Mouse (Mus musculus) liver, adult 2 months (tissue): Measurements from ENCODE around the gene Tyk2. TPM values are rescaled to one million over a fixed set of nuclear protein-coding genes. Genes with fewer than 3 reads are reported as not detected.

Source experiments
- DNase-seq: peaks from one replicate; pipeline ENCODE4 v3.0.0-alpha.2; 2011; ENCODE audit warnings: low read depth, low spot score; ENCODE audit errors: extremely low read depth
- H3K27ac ChIP-seq: fragments of 200-500 bp; replicated peaks from 2 replicates; pipeline ENCODE4 v1.5.1; 2012; ENCODE audit warnings: low read depth, mild to moderate bottlenecking, control low read depth, inconsistent platforms, low read length; ENCODE audit not compliant: insufficient read depth
- H3K27me3 ChIP-seq: fragments of 200-500 bp; 2 replicates; pipeline ENCODE4 v1.6.1; 2012; ENCODE audit warnings: mild to moderate bottlenecking, moderate library complexity, low read length, inconsistent platforms; ENCODE audit not compliant: control insufficient read depth, insufficient read depth
- H3K36me3 ChIP-seq: fragments of 200-500 bp; 2 replicates; pipeline ENCODE4 v1.6.1; 2012; ENCODE audit warnings: low read length, inconsistent platforms; ENCODE audit not compliant: control insufficient read depth, insufficient read depth
- H3K4me1 ChIP-seq: fragments of 200-500 bp; 2 replicates; pipeline ENCODE4 v1.6.1; 2011; ENCODE audit warnings: low read length; ENCODE audit not compliant: control insufficient read depth, insufficient read depth
- H3K4me3 ChIP-seq: fragments of 200-500 bp; 2 replicates; pipeline ENCODE4 v1.5.1; 2011; ENCODE audit warnings: low read depth, mild to moderate bottlenecking, control low read depth, low read length, moderate library complexity; ENCODE audit not compliant: insufficient read depth
- H3K79me2 ChIP-seq: fragments of 200-500 bp; 2 replicates; pipeline ENCODE4 v1.6.1; 2012; ENCODE audit warnings: inconsistent platforms, mild to moderate bottlenecking, low read length, moderate library complexity; ENCODE audit not compliant: control insufficient read depth, insufficient read depth
- H3K9ac ChIP-seq: fragments of 200-500 bp; 2 replicates; pipeline ENCODE4 v1.6.1; 2012; ENCODE audit warnings: low read depth, mild to moderate bottlenecking, control low read depth, inconsistent platforms, low read length
- CTCF ChIP-seq: fragments of 200-500 bp; IDR thresholded peaks from 2 replicates; pipeline ENCODE4 v1.5.1; 2011; ENCODE audit warnings: low read depth, low read length, control low read depth
- POLR2A ChIP-seq: fragments of 200-500 bp; IDR thresholded peaks from 2 replicates; pipeline ENCODE4 v1.6.1; 2011; ENCODE audit warnings: low read length, control low read depth; ENCODE audit not compliant: insufficient read depth; ENCODE audit errors: extremely low read depth
- WGBS: fragments of 180-500 bp; shearing (Covaris S2); methylation state at CpG from one replicate; pipeline ENCODE4 v1.1.7; 2018; 5-methylcytosine and 5-hydroxymethylcytosine counted together
- polyA plus RNA-seq: library from polyadenylated mRNA; depleted of rRNA; stranded (reverse); fragments of >200 nt; gene quantifications from 2 replicates; pipeline ENCODE4 v1.2.3, GENCODE M21; 2012
- total RNA-seq: library from RNA; depleted of rRNA; stranded (reverse); fragments of >200 nt; gene quantifications from 2 replicates; pipeline ENCODE4 v1.2.3, GENCODE M21; 2014

The Tyk2 gene
- total and polyA plus RNA-seq, 2 experiments = 9.3 to 21.0 TPM

GRCm38 (mm10) chr9:21164072-21164471 lies 33.0 kb upstream of the Tyk2 start:
- 3% methylated on average over 26 of the region's 26 CpGs for WGBS
- Histone ChIP-seq H3K9ac (no peak overlapping the region), H3K27ac (no peak overlapping the region), H3K4me1 (peaks cover 5% of the 10 kb centered on the region; the same call in 1 of the 2 replicates), H3K36me3 (no peaks in the 10 kb centered on the region), H3K27me3 (0 out of 2 replicates have a peak, but pooled peaks cover 6% of the 10 kb centered on the region), H3K4me3 (no peak overlapping the region), H3K79me2 (no peaks in the 10 kb centered on the region)
- no peak for DNase-seq
- TF ChIP-seq POLR2A = no peak
- TF ChIP-seq CTCF = no peak

- Histone ChIP-seq H3K36me3 (no peaks in the 10 kb centered on the region), H3K27me3 (0 out of 2 replicates have a peak, but pooled peaks cover 6% of the 10 kb centered on the region), H3K9ac (no peak overlapping the region), H3K4me3 (no peak overlapping the region), H3K79me2 (no peaks in the 10 kb centered on the region), H3K27ac (no peak overlapping the region), H3K4me1 (peaks cover 5% of the 10 kb centered on the region; the same call in 1 of the 2 replicates)
- DNase-seq = peak; percentile 56
- 57% methylated on average over 11 of the region's 11 CpGs for WGBS
- no peak for TF ChIP-seq POLR2A
- no peak for TF ChIP-seq CTCF
These were observed 32.3 kb upstream of the Tyk2 start for GRCm38 (mm10) chr9:21163086-21164050.

GRCm38 (mm10) chr9:21161209-21161909 lies 30.3 kb upstream of the Tyk2 start:
- H3K9ac ChIP-seq = peak overlapping the region; percentile 76
- peak; percentile 88 for DNase-seq
- H3K4me3 ChIP-seq = peak overlapping the region; percentile 61
- under 1% methylated on average over 52 of the region's 52 CpGs for WGBS
- no peak for TF ChIP-seq POLR2A
- peak; percentile 75 for TF ChIP-seq CTCF
- H3K79me2 ChIP-seq = no peaks in the 10 kb centered on the region
- no peaks in the 10 kb centered on the region for H3K36me3 ChIP-seq
- peaks cover 2% of the 10 kb centered on the region; the same call in 1 of the 2 replicates for H3K4me1 ChIP-seq
- H3K27me3 ChIP-seq = 0 out of 2 replicates have a peak, but pooled peaks cover 6% of the 10 kb centered on the region
- no peak overlapping the region for H3K27ac ChIP-seq

GRCm38 (mm10) chr9:21154787-21155186 lies 23.7 kb upstream of the Tyk2 start:
- WGBS = 88% methylated on average over 3 of the region's 3 CpGs
- no peak overlapping the region for H3K4me3 ChIP-seq
- H3K27me3 ChIP-seq = no peaks in the 10 kb centered on the region
- H3K79me2 ChIP-seq = no peaks in the 10 kb centered on the region
- H3K27ac ChIP-seq = no peak overlapping the region
- H3K36me3 ChIP-seq = no peaks in the 10 kb centered on the region
- DNase-seq = no peak
- no peaks in the 10 kb centered on the region for H3K4me1 ChIP-seq
- TF ChIP-seq CTCF = no peak
- no peak for TF ChIP-seq POLR2A
- H3K9ac ChIP-seq = no peak overlapping the region

- H3K4me3 ChIP-seq = peak overlapping the region; percentile 6; the same call in 1 of the 2 replicates
- 24% methylated on average over 5 of the region's 5 CpGs for WGBS
- H3K27ac ChIP-seq = no peak overlapping the region
- TF ChIP-seq POLR2A = no peak
- TF ChIP-seq CTCF = no peak
- DNase-seq = no peak
- no peaks in the 10 kb centered on the region for H3K27me3 ChIP-seq
- peaks cover 8% of the 10 kb centered on the region; the same call in 1 of the 2 replicates for H3K79me2 ChIP-seq
- peaks cover 3% of the 10 kb centered on the region for H3K4me1 ChIP-seq
- no peaks in the 10 kb centered on the region for H3K36me3 ChIP-seq
- no peak overlapping the region for H3K9ac ChIP-seq
These were observed 22.8 kb upstream of the Tyk2 start for GRCm38 (mm10) chr9:21153833-21154232.
